Mouse (Mus musculus): ENCODE measurements around the gene Pten.

The Pten gene

DNA sequence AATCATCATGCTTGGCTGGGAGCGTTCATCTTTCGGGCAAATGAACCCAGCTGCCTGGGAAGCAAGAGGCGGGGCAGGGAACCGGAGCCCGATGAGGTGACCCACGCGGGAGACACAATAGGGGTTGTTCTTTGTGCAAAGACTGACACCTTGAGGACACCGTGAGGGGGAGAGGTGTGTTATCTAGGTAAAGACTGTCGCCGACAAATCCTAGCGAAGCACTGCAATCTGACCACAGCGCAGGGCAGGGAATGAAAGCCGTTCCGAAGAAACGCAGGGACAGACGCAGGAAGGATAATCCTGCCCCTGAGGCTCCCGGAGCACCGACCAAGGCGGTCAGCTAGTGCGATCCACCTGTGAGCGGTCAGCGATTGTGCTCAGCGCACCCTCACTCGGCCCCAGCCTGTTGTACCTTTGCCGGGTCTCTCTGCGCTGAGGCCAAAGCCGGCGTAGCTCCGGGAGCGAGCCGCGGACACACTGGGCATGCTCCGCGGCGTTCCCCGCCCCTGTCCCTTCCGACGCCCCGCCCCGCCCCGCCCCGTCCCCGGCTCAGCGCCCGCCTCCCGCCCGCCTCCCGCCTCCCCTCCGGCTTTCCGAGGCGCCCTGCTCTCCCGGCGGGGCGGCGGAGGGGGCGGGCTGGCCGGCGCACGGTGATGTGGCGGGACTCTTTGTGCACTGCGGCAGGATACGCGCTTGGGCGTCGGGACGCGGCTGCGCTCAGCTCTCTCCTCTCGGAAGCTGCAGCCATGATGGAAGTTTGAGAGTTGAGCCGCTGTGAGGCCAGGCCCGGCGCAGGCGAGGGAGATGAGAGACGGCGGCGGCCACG is at the start of gene Pten:
Gene Pten (plus strand): TSS at position 598 of the 826 bp plus-strand sequence.
- CTCF ChIA-PET, result no interaction called here

DNA sequence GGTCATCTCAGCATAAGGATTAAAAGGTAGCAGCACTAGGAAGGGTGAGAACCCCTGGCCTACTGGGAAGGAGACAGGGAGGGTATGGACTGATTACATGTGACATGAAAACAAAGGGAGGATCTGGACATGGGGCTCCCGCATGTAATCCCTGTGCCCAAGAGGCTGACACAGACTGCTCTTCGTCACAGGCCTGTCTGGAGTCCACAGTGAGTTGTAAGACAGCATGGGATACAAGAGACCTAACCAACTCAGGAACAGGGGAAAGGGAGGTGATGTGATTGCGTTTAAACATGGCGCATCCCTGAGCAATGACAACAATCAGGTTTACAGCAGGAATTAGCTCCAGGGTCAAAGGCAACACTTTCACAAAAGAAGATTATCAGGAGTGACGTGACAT is 48.3 kb upstream of the Pten start:
- CTCF ChIA-PET, result interaction anchor here (0.7 kb wide), 1 partner anchor 15 kb away, joined by 4 read pairs; no protein-coding TSS in a partner anchor

DNA sequence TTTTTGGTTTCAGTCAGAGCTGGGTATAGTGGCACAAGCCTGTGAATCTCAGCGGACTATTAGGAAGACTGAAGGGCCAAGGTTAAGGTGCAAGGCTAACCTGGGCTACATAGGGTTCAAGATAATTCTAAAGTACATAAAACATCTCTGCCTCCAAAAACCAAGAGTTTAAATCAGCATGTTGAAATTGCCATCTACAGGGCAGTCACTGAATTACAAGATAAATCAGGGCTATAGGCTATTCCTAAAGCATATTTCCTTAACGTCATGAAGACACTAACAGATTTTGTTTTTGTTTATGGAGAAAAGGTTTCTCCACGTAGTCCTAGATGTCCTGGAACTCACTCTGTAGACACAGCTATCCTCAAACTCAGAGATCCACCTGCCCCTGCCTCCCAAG is 47.0 kb upstream of the Pten start:
- CTCF ChIA-PET, result interaction anchor here (0.5 to 0.6 kb wide), 2 partner anchors 407 to 1304 kb away, joined by 3 to 10 read pairs; no protein-coding TSS in a partner anchor

DNA sequence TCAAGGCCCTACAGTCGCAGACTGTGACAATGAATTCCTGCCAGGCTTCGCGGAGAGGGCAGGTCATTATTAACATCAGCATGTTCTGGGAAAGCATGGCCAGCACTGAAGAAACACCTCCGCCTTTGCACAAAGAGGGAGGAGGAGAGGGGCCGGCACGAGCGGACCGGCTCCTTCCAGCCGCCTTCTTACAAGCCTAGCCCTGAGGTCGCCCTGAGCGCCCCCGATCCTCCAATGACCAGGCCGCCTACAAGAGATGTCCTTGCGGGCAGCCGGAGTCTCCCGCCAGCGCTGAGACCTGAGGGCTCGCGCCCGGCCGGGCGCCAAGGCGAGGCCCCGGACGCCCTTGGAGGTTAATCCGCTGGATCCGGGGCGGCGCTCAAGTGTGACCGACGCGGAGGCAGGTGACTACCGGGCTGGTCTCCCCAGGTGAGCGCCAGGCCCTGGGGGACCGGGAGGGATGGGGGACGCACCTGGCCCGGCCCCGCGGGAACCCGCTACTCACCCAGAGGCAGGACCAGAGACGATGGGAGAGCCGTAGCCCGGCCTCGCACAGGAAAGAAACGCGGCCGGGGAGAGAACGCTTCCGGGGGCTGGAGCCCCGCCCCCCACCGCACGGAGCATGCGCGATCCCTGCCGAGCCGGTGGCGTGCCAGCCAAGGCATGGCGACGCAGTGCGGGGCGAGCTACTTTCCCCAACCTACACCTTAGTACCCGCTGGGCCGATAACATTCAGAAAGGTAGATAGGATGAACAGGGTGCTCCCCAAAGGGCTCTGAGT is 45.3 kb upstream of the Pten start:
- CTCF ChIA-PET, result interaction anchor here (0.5 kb wide), 1 partner anchor 251 kb away, joined by 10 read pairs; no protein-coding TSS in a partner anchor

DNA sequence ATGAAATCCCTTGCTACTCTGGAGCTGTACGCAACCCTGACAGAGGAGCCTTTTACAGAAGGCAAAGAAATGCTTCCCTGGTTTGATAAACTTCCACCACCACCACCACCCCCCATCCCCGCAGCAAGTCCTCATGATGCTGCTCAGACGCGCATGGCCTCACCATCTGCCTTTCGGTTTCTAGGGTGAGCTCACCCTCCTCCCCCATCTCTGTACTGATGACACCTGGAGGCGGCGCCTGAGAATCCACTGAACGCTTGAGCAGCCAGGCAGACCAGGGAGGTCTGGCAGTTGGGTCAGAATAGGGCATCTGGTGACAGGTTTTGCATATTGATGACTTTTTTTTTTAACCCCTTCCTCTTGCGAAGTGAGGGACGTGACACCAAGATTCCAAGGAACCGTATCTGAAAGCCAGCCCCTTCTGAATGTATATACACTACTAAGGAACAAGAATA is 44.7 kb upstream of the Pten start:
- CTCF ChIA-PET, result interaction anchor here (0.5 kb wide), 1 partner anchor 250 kb away, joined by 10 read pairs; no protein-coding TSS in a partner anchor

DNA sequence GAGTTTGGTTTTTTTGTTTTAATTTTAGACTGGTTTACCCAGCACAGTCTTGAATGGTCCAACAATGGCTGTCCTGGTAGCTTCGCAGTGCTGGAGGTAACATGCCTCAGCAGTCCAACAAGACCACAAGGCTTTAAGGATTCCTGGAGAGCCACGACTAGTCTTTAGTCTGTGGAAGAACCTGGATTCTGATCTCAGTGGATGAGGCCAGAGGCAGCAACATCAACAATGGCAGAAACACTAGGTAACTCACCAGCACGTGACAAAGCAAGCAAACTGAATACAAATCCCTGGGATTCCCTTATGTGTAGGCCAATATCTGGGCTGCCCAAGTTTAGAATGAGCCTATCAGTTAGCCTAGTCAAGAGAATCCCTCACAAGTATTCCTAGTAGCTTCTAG is 43.8 kb upstream of the Pten start:
- CTCF ChIA-PET, result no interaction called here

DNA sequence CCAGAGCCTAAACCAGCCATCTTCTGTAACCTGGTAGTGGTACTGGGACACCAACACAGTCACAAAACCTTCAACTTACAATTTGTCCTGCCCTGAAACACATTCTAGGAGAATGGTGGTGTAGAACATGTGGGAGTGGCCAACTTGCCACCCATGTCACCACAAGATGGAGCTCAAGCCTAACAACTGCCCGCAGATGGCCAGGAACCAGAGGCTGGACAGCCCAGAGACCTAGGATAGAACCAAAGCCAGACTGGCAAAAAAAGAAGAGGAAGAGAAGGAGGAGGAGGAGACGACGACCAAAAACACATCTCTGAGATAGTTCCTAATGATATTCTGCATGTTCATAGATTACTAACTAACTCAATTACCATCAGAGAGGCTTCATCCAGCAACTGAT is 42.1 kb upstream of the Pten start:
- CTCF ChIA-PET, result interaction anchor here (0.5 to 1.4 kb wide), 4 partner anchors 397 to 514 kb away, joined by 3 to 5 read pairs (median 3); no protein-coding TSS in a partner anchor

DNA sequence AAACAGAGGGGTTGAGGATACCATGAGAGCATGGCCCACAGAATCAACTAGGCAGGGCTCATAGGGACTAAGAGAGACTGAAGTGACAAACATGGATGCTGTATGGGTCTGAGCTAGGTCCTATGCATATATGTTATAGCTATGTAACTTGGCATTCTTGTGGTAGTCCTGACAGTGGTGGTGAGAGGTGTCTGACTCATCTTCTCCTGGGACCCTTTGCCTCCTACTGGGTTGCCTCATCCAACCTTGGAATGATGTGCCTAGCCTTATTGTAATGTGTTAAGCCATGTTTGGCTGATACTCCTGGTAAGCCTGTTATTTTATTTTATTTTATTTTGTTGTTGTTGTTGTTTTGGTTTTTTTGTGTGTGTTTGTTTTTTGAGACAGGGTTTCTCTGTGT is 41.6 kb upstream of the Pten start:
- CTCF ChIA-PET, result interaction anchor here (0.6 to 1.4 kb wide), 4 partner anchors 507 to 513 kb away, joined by 3 to 5 read pairs (median 3); no protein-coding TSS in a partner anchor

DNA sequence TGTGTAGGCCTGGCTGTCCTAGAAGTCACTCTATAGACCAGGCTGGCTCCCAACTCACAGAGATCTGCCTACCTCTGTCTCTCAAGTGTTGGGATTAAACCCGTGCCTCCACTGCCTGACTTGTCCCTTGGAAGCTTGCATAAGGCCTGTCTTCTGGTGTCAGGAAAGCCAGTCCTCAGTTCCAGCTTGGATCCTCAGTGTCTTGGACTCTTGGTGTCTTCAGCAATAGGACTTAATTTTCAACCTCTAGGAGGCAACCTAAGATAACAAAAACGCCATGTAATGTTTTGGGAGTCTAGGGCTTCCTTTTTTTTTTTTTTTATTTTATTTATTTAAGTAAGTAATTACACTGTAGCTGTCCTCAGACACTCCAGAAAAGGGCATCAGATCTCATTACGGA is 39.7 kb upstream of the Pten start:
- CTCF ChIA-PET, result interaction anchor here (0.6 to 0.7 kb wide), 4 partner anchors 12 to 1562 kb away, joined by 3 to 6 read pairs (median 4); no protein-coding TSS in a partner anchor

DNA sequence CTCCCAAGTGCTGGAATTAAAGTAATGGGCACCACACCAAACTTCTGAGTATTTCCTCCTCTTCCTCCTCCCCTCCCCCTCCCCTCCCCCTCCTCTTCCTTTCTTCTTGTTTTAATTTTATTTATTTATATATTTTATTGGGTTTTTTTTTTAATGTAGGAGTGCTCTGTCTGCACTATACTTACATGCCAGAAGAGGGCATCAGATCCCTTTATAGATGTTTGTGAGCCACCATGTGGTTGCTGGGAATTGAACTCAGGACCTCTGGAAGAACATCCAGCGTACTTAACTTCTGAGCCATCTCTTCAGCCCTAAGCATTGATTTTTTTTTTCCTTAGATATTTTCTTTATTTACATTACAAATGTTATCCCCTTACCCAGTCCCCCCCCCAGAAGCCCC is 37.0 kb upstream of the Pten start:
- CTCF ChIA-PET, result interaction anchor here (0.6 to 0.7 kb wide), 2 partner anchors 77 to 356 kb away, joined by 4 to 6 read pairs; no protein-coding TSS in a partner anchor

DNA sequence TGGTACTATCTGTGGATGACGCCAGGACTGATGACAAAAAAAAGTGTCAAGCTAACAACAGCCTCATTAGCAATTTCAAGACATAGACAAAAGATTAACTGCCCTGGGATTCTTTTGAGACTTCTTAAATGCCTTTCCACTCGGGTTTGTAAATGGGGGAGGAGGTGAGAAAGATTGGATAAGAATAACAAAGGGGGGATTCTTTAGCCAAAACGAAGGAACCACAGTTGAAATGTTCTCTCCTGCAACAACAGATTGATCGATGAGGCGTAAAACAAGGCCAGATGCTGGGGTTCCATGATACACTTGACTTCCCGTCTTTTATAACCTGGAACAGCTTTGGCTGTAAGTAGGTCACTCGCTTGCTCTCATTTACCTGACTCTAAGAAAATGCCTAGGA is 33.5 kb upstream of the Pten start:
- CTCF ChIA-PET, result interaction anchor here (0.6 kb wide), 1 partner anchor 14 kb away, joined by 4 read pairs; no protein-coding TSS in a partner anchor

DNA sequence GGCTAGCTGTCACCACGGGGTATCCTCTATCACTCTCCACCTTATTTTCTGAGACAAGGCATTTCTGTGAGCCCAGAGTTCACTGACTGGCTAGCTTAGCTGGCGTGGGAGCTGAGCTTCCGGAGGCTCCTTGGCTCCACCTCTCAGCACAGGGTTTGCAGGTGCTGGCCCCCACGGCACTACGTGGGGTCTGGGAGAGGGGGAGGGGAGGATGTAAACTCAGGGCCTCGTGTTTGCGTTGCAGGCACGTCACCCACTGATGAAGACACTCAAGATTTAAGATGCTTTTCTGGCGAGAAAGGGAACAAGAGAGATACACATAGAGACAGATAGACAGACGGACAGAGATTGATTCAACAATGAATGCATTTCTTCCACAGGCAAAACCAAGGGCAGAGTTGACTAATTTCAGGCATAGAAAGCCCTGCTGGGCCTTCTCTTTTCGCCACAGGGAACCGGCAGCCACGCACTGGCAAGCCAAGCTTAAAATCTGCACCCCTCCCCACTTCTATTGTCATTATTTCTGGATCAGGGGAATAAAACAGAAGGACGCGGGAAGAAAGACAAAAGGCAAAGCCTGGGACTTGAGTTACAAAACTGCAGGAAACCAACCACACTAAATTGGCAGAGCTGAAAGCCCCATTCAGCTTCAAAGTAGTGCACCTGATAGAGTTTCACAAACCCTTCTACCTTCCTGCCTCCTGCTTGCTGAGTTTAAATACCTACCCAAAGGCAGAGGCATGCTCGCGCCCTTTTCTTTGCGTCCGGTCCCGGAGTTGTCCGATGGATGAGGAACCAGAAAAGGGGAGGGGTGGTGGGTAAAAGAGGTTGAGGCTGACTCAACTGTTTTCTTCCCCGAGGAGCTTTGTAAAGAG is 30.6 kb upstream of the Pten start:
- CTCF ChIA-PET, result no interaction called here

DNA sequence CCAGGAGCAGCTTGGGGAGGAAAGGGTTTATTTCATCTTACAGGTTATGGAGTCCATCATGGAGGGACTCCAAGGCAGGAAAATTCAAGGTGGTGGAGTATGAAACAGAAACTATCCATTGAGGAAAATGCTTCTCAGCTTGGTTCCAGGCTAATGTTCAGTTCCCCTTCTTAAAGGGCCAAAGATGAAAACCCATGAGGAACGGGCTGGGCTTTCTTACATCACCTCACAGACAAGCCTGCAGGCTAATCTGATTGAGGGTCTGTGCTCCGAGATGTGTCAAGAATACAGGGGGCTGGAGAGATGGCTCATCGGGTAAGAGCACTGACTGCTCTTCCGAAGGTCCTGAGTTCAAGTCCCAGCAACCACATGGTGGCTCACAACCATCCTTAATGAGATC is 27.5 kb upstream of the Pten start:
- CTCF ChIA-PET, result no interaction called here

DNA sequence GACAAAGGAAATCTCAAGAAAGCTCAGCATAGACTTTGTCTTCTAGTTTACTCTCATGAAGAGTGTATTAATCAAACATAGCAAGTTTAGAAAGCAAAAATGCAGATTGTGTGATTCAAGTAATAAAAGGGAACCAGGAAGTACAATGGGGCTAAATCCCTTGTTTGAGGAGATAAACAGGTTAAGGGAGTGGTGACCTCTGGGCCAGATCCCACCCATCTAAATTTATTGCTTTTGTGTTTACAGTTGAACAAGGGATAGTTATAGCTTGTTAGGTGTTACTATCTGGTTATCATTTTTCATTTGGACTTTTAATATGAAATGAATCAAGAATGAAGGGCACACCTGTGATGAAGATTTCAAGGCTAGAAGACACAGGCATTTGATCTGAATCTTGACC is 24.4 kb upstream of the Pten start:
- CTCF ChIA-PET, result no interaction called here

DNA sequence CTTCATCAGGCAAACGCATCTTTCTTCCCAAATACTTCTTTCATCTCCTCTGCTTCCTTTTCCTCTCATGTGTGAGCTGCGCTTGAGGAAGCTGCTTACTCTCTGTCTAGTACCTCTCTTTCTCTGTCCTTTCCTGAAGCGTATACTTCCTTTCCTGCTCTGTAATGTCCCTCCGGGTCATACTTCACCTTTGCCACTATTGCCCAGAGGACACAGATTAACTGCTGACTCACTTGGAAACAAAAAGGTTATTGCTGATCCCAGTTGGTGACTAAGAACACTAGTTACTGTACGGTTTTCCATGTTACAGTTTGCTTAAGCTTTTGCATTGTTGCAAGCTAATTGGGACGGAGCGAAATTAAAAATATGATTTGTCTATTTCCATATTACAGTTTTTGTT is 19.5 kb upstream of the Pten start:
- CTCF ChIA-PET, result interaction anchor here (0.5 kb wide), 1 partner anchor 15 kb away, joined by 5 read pairs; no protein-coding TSS in a partner anchor

DNA sequence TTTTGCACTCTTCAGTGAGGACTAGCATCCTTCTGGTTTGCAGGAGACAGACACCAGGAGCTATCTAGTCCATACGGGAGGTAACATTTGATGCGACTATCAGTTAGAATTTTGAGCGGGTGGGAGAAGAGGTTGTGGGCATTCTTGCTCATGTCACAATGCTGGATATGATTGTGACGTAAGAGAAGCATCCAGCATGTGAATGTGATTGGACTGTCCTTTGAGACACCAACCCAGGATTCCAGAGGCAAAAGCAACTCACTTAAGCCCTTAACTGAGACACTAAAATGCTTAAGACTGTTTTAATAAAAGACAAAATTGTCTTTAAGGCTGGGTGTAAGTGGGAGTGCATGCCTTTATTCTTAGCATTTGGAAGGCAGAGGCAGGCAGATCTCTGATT is 17.6 kb upstream of the Pten start, which contains the start of gene Atad1:
Gene Atad1 (minus strand): TSS at position 101 of the 400 bp plus-strand sequence.
- CTCF ChIA-PET, result interaction anchor here (0.6 to 2.0 kb wide), 2 partner anchors 484 to 487 kb away, joined by 3 to 5 read pairs; no protein-coding TSS in a partner anchor

DNA sequence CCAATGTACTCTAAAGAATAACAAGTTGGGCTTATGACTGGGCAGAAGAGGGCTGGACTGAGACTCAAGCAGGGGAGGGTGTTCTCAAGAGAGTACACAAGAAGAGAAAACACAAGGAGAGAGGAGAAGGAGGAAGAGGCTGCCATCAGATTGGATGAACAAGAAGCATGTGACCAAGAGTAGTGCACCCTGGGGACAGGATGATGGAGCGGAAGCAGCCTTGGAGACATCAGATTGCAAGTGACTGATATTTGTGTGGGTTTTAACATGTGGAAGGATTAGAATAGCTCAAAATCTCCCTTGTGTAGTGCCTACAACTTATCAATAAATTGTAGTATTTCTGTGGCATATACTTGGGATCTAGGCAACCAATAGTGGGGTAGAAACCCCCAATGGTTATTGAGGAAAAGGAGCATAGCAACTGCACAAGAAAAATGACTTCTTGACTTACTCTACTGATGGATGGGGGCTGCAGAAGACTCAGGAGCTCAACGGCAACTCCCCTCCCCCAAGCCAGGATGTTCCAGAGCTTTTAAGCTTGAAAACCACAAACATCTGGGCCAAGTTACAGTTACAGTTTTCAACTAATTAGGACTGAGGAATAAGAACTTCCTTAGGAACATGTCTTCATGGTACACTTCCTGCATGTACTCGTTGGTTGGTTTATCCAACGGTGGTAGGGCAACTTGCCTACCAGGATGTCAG is 16.5 kb upstream of the Pten start:
- CTCF ChIA-PET, result interaction anchor here (2.0 kb wide), 1 partner anchor 483 kb away, joined by 5 read pairs; no protein-coding TSS in a partner anchor

DNA sequence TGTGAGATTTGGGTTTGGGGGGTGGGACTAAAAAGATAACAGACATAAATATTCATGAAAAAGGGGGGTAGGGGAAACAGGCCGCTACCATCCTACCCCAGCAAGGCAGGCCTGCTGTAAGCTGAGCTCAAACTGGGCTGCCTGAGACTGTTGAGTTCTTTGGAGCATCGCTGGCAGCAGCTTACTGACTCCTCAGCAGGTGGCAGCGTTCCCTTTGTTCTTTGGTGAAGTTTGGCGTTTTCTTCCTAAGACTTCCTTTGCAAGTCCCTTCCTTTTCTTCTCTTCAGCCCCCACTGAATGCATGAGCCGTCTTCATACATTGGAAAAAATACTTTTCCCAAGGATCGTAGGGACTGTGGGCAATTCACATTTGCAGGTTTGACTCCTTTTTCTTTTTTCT is 7.9 kb upstream of the Pten start:
- CTCF ChIA-PET, result no interaction called here

DNA sequence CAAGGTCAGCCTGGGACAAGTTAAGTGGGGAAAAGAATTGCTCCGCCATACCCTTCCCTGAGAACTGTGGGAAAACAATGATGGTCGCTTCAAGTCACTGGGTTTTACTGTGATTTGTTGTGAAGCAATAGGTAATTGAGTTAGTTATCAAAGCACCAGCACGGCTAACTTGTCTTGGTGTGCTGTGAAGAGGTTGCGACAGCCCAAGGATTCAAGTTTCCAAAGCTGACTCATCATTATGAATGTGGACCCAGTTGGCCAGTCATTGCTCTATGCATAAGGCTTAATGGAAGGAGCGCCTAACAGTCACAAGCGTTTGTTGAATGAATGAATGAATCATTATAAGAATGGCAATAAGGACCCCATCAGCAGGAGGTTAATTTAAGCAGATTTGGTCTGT is 4.9 kb upstream of the Pten start:
- CTCF ChIA-PET, result interaction anchor here (0.6 to 1.2 kb wide), 4 partner anchors 14 to 474 kb away, joined by 3 to 7 read pairs (median 4); no protein-coding TSS in a partner anchor

DNA sequence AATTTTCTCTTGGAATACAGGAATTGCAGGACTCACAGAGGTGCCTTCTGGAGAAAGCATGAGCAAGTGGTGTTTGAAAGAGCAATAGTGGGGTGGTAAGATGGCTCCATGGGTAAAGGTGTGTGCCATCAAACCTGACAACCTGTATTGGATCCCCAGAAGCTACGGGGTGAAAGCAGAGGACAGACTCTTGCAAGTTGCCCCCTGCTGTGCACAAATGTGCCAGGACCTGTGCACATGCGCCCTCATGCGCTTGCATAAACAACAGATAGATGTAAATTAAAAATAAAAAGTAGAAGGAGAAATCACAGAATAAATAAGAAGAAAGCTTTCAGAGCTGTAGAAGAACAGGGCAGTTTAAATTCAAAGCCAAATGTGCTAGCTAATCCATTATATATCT is 3.9 kb upstream of the Pten start:
- CTCF ChIA-PET, result interaction anchor here (0.6 to 3.2 kb wide), 4 partner anchors 63 to 472 kb away, joined by 3 to 12 read pairs (median 4); no protein-coding TSS in a partner anchor

Measured in spleen, embryonic (tissue).